Mouse (Mus musculus): ENCODE data around the gene Plpp3.

DNA sequence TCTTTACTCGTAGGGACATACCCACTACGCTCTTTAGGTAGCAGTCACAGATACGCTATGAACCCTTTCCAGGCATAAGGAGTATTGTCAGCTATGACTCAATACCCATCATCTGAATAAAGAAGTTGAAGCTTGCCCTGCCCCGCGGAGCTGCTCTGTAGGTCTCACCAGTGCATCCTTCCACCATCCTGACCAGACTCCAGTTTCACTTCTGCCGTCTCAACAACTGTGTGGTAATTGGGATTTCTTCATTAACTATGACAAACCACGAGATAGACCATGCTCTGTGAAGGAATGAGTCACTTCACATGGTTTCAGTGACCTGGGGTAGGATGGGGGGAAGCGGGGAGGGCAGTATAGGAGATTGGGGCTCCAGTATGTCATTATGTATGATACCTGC is 106.5 kb downstream of the Plpp3 start:
- TF ChIP-seq POLR2A (IDR thresholded peaks at IDR 0.05; ENCODE audit: borderline replicate concordance, extremely low read depth, insufficient read depth, insufficient read length, poor library complexity, severe bottlenecking) (no peak), CTCF (IDR thresholded peaks at IDR 0.05; ENCODE audit: borderline replicate concordance, extremely low read depth, insufficient read depth, insufficient read length) (no peak)

Data from brain, embryonic 14.5 days (tissue).